Mouse (Mus musculus): ENCODE data around the gene Clint1.

The Clint1 gene

DNA sequence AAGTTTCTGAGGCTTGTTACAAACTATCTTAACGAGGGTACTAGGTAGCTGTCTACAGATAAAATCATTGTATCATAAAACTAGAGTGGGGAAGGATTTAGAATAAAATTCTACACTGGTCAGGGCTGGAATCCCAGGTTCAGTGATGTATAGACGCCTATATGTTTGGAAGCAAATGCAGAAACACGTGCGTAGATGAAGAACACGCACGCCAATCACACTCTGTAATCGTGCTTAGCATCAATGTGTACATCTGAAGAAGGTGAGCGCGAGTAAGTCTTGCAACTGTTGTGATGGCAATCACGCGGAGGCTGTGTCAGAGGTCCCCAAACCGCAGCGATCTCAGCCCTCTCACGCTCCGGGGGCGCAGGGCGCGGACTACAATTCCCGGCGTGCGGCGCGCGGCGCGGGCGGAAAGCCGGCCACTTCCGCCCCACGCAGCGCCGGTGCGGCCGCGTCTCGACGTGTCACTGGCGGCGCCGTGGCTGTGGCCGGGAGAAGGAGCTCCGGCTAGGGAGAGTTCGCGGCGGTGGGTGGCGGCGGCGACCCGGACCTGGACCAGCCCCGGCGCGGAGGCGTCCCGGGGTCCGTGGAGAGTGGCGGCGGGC, at the start of gene Clint1:
Gene Clint1 (plus strand): TSS at position 536 of the 608 bp plus-strand sequence.
- peak; percentile 72 to 78 for DNase-seq (ENCODE audit: low spot score in 2 of 2)

- DNase-seq (ENCODE audit: low spot score in 2 of 2) = no peak
These were observed 47.8 kb upstream of the Clint1 start for GRCm38 (mm10) chr11:45804068-45804467.

GRCm38 (mm10) chr11:45805312-45805772, 46.5 kb upstream of the Clint1 start:
- DNase-seq (ENCODE audit: low spot score in 2 of 2) = peak; percentile 53 to 67

DNA sequence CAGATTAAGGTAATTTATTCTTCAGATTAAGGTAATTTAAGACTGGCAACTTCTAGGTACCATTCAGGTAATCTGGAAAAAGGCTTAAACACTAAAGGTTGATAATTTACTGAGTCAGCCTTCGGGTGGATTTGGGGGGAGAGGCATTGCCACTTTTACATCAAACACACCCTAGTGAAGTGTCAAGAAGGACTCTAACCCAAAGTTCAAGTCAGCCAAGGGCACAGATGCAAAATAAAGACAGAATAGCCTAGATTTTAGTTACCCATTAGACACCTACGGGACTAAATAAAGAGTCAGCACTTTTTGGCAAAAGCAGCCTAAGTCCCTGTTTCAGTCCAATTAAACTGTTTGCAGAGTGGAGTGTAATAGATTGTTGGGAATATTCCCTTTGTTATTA, 46.0 kb upstream of the Clint1 start:
- DNase-seq (ENCODE audit: low spot score in 2 of 2) = no peak

DNA sequence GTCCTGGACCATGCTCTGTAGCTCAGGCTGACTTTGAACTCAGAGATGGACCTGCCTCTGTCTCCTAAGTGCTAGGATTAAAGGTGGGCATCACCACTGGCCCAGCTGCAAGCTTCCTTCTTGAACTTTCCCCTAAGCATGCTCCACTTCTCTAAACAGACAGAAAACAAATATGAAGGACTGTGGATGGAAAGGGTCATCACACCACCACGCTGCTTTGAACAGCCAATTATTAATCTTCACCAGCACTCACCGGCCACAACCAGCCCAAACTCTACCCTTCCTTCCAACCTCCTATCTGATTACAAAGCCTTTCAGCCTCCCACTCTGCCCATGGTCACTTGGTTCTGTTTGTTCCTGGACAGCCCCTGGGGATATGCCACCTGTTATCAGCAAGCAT, 45.6 kb upstream of the Clint1 start:
- no peak for DNase-seq (ENCODE audit: low spot score in 2 of 2)

GRCm38 (mm10) chr11:45806809-45807208, 45.0 kb upstream of the Clint1 start:
- DNase-seq (ENCODE audit: low spot score in 2 of 2) = no peak

DNA sequence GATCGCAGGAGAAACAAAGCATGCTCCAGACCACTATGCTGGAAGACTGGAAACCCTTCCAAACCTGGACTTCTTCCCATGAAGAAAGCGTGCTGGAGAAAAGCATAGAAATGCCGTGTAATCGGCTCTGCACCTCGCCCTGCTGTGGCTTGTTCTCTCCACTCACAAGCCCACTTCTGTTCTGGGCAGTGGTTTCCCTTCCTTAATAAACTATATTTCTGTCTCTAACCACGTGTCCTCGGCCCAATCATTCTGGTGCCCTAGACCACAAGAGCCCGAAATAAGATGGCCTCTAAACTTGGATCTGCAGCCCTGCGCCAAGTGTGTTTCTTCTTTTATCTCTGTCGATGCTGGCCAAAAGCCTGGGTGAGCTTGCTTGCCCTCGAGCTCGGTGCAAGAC, 44.0 kb upstream of the Clint1 start:
- no peak for DNase-seq (ENCODE audit: low spot score in 2 of 2)

GRCm38 (mm10) chr11:45809424-45809823, 42.4 kb upstream of the Clint1 start:
- no peak for DNase-seq (ENCODE audit: low spot score in 2 of 2)

DNA sequence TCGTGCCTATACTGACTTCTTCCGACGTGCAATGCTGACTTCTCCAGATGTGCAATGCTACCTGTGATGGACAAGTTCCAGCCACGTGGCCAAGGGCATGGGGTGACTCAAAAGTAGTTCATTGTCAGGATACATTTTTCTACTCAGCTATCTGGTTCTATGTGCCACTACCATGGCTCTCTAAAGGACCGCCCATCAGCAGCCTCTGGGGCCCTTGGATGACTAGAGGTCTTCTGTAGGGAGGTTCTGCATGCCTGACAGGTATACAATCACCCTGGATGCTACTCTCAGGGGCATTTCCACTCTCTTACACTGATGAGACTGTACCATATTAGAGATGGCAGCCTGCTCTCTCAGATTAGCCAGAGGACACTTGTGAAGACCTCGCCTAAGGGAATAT, 41.8 kb upstream of the Clint1 start:
- DNase-seq (ENCODE audit: low spot score in 2 of 2) = no peak

GRCm38 (mm10) chr11:45810805-45811204, 41.0 kb upstream of the Clint1 start:
- DNase-seq (ENCODE audit: low spot score in 2 of 2) = no peak

DNA sequence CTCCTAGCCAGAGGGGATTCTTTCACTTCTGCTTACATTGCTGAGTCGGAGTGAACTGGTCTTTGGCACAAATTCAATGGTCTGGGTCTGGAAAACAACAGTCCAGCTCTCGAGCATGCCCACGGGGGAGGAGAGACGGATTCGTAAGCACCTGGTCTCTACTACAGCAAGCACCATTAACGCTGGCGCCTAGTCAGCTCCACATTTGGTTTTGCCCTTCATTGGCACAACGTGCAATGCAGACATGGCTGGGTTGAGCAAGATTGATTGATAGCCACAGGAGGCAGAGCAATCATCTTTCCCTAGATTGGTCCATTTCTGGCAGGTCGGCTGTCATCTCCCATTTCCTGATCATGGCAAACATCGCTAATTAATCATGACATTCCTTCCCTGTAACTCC, 36.2 kb upstream of the Clint1 start:
- DNase-seq (ENCODE audit: low spot score in 2 of 2) = no peak

DNA sequence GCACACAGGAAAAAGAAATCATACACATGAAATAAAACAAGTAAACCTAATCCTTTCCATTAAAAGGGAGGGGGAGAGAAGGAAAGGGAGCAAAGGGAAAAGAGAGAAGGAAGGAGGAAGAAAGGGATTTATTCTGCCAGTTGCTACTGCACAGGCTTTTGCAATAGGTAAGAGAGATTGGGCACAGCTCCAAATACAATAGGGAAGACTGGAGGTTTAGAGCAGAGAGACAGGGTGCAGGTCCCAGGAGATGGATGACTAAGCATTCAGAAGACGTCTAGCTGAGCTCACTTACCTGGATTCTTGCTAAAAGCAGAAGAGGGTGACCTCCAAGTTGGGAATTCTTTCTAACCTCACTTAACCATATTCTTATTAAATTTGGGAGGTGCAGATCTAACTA, 35.1 kb upstream of the Clint1 start:
- DNase-seq (ENCODE audit: low spot score in 2 of 2) = no peak

DNA sequence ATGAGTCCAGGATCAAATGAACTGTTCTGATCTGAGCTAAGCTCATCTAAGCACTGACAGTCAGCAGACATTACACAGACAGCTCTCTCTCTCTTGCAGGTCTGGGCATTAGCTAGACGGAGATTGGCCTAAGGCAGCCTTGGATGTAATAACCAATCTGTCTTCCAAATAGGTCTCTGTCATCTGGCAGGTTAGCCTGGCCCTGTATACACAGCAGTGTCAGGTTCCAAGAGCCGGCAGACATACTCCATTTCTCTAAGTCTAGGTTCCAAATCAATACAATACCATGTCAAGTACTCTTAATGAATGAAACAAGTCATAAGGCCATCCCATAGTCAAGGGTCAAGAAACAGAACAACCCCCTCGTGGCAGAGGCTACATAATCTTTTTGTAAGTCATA, 33.9 kb upstream of the Clint1 start:
- DNase-seq (ENCODE audit: low spot score in 2 of 2) = no peak

DNA sequence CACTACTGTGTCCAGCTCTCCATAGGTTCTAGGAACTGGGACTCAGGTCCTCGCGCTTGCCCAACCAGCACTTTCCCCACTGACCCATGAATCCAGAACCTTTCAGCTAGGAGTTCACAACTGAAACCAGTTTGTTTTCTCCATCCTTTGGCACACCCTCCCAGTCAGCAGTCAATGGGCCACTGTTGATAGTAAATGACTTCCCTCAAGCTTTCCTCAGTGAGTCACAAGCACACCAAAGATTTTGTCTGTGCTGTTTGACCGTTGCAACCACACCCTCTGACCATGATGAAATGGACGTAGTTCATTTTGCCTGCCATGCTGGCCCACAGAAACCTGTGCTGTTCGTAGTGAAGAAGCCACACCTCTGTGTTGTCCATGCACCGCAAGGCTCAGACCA, 30.9 kb upstream of the Clint1 start:
- no peak for DNase-seq (ENCODE audit: low spot score in 2 of 2)

GRCm38 (mm10) chr11:45830112-45830511, 21.7 kb upstream of the Clint1 start:
- DNase-seq (ENCODE audit: low spot score in 2 of 2) = no peak

DNA sequence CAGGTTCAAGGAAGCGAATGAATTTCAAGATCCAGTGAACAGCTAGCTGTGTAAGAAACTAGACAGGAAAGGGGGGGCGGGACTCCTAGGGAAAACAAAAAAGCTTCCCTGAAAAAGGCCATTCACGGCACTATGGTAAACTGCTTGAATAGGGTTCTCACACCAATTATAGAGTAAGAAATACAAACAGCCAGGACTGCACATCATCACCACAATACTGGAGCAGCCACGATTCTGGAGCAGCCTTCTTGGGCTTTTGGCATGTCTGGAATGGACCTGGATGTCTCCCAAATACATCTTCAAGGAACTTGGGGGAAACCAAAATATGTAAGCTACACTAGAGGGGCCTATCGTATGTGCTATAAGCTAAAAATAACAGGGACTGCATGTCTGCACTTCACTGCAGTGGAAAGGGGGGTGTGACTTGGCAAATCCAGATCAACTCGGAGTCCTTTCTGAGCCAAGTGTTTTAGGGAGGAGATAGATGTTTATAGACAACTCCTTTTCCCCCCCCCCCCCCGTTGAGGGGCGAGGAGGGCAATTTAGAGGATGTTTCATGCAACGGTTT, 21.0 kb upstream of the Clint1 start:
- no peak for DNase-seq (ENCODE audit: low spot score in 2 of 2)

- no peak for DNase-seq (ENCODE audit: low spot score in 2 of 2)
These were observed 20.2 kb upstream of the Clint1 start for GRCm38 (mm10) chr11:45831476-45832143.

GRCm38 (mm10) chr11:45835625-45836255, 16.1 kb upstream of the Clint1 start:
- DNase-seq (ENCODE audit: low spot score in 2 of 2) = no peak

- no peak for DNase-seq (ENCODE audit: low spot score in 2 of 2)
These were observed 14.5 kb upstream of the Clint1 start for GRCm38 (mm10) chr11:45837257-45837817.

GRCm38 (mm10) chr11:45838450-45838849, 13.4 kb upstream of the Clint1 start:
- DNase-seq (ENCODE audit: low spot score in 2 of 2) = no peak

DNA sequence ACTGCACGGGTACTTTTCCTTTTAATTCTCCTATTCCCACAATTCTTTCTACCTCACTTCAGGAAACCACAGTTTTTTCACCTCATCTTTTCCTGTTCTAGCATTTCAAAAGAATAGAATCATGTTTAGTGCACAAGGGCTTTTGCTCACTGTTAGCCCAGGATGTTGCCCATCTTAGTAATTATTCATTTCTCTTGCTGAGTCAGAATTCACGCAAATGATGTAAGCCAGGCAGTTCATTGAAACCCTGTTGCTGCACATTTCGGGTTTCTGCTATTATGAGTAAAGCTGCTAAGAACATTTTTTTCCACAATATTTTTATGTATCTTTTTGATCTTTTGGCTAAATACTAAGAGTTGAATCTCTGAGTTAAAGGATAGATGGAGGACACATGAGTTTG, 11.5 kb upstream of the Clint1 start:
- no peak for DNase-seq (ENCODE audit: low spot score in 2 of 2)

DNA sequence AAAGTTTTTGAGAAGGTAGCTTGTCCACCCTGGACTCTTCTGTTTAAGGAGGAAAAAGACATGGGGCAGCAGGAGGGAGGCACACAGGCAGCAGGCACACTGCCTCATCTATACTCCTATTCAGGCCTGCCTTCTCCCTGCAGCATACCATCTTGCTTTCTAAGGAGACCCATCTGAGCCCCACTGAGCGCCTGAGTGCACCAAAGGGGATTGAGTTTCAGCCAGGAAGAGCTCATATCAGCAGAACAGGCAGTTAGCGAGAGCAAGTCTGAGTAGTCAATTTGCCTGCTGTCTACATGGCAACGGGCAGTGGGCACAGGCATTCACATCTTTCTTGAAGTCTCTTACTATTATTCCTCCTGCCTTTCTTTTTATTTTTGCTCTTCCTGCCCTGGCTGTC, 5.8 kb upstream of the Clint1 start:
- no peak for DNase-seq (ENCODE audit: low spot score in 2 of 2)

- no peak for DNase-seq (ENCODE audit: low spot score in 2 of 2)
These were observed 4.3 kb upstream of the Clint1 start for GRCm38 (mm10) chr11:45847548-45847947.
